Mouse (Mus musculus) limb, embryonic 10.5 days (tissue): ENCODE results near the gene Eme1. TPM values are rescaled to one million over a fixed set of nuclear protein-coding genes. Genes with fewer than 3 reads are reported as not detected.
A peak's percentile ranks its signal among the peaks of the same experiment; 100 is the strongest.
"Not testable (repeated sequence)": the region's sequence is repeated elsewhere in the genome, so short reads cannot be mapped to it uniquely, and the experiment has no call there.

Source experiments
- DNase-seq: peaks from one replicate; pipeline ENCODE4 v3.0.0-alpha.2; 2017; ENCODE audit warnings: low spot score
- H3K27ac ChIP-seq: fragments of 300-500 bp; sonication (generic); 2 replicates; pipeline ENCODE4 v1.5.1; 2016; ENCODE audit warnings: mild to moderate bottlenecking
- H3K27me3 ChIP-seq: fragments of 300-500 bp; sonication (generic); 2 replicates; pipeline ENCODE4 v1.6.1; 2016; ENCODE audit warnings: low read depth, mild to moderate bottlenecking; ENCODE audit not compliant: poor library complexity, severe bottlenecking
- H3K36me3 ChIP-seq: fragments of 300-500 bp; sonication (generic); 2 replicates; pipeline ENCODE4 v1.6.1; 2016; ENCODE audit warnings: mild to moderate bottlenecking, moderate library complexity
- H3K4me1 ChIP-seq: fragments of 300-500 bp; sonication (generic); 2 replicates; pipeline ENCODE4 v1.6.1; 2016
- H3K4me3 ChIP-seq: fragments of 300-500 bp; sonication (generic); 2 replicates; pipeline ENCODE4 v1.5.1; 2016; ENCODE audit warnings: mild to moderate bottlenecking, moderate library complexity
- H3K9me3 ChIP-seq: fragments of 300-500 bp; sonication (generic); replicated peaks from 2 replicates; pipeline ENCODE4 v1.6.1; 2016; ENCODE audit warnings: mild to moderate bottlenecking
- WGBS: fragments of 180-500 bp; shearing (Covaris S2); methylation state at CpG from one replicate; pipeline ENCODE4 v1.1.7; 2016; 5-methylcytosine and 5-hydroxymethylcytosine counted together
- polyA plus RNA-seq: library from polyadenylated mRNA; unstranded; fragments of >200 nt; fragmentation: Nextera tagmentation; extraction: Ambion mirVana; gene quantifications from 2 replicates; pipeline ENCODE4 v1.2.1, GENCODE M21; 2016

Gene Eme1
- 60.1 and 62.2 TPM in 2 replicates for polyA plus RNA-seq

DNA sequence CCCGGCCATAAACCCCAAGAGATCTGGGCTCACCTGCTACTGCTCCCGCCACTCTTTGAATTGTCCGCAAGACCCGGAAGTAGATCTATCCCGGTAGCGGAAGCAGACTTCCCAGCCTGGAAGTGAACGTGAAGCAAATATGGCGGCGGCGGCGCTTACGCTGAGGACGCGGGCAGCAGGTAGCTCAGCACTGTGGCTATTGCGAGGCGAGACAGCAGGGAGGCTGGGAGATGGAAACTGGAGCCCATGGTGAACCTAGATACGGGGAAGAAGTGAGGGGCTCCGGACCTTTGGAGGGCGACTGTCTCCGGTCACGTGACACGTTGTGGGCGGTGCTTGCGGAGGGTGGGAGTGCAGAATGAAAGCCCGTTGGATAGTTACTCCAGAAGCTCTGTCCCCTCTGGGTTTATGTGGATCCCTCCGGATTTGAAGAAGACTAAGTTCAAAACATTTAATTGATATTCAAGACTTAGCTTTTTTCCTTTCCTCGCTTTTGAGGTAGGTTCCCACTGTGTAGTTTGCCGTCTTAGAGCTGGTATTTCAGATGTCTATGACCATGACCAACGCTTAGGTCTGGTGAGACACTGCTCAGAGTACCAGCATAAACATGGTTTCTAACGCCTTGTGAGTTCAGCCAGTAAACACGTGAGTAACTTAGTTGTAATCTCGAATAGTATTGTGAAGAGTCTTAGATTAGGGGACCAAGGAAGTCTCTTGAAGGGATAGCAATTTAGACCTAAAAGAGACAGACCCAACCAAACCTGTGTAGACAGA lies at the start of gene Eme1, which contains the start of gene Mrpl27:
Gene Eme1 (minus strand): TSS at position 302 of the 774 bp plus-strand sequence.
Gene Mrpl27 (plus strand): TSS at position 105 of the 774 bp plus-strand sequence.
- Histone ChIP-seq H3K36me3 (peaks cover 62% of the 10 kb centered on the region), H3K27ac (peak within 1 kb of the TSS; percentile 93), H3K4me1 (peaks cover 14% of the 10 kb centered on the region), H3K4me3 (peak within 1 kb of the TSS; percentile 71), H3K27me3 (no peaks in the 10 kb centered on the region), H3K9me3 (no peaks in the 10 kb centered on the region)
- peak; percentile 86 for DNase-seq
- WGBS = 2% methylated on average over 32 of the region's 32 CpGs

DNA sequence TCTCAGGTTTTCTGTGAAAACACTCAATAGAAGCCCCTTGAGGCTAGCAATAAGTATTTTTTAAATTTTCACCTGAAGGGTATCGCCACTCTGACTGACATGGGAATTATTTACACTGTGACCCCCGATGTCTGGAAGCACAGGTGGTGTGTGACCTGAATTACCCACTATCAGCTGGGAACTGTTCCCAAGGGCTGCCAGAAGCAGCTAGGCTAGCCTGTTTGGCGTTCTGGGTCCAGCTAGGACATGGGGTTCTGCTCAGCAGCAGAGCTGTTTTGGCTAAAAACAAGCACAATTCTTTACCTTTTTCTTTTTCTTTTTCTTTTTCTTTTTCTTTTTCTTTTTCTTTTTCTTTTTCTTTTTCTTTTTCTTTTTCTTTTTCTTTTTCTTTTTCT lies 48.4 kb upstream of the Eme1 start:
- WGBS = 70% methylated on average over 3 of the region's 3 CpGs
- Histone ChIP-seq H3K27me3 (peaks cover 4% of the 10 kb centered on the region; the same call in 1 of the 2 replicates), H3K27ac (no peak overlapping the region), H3K4me1 (peaks cover 22% of the 10 kb centered on the region), H3K9me3 (no peaks in the 10 kb centered on the region), H3K4me3 (no peak overlapping the region), H3K36me3 (no peaks in the 10 kb centered on the region)
- DNase-seq = no peak

DNA sequence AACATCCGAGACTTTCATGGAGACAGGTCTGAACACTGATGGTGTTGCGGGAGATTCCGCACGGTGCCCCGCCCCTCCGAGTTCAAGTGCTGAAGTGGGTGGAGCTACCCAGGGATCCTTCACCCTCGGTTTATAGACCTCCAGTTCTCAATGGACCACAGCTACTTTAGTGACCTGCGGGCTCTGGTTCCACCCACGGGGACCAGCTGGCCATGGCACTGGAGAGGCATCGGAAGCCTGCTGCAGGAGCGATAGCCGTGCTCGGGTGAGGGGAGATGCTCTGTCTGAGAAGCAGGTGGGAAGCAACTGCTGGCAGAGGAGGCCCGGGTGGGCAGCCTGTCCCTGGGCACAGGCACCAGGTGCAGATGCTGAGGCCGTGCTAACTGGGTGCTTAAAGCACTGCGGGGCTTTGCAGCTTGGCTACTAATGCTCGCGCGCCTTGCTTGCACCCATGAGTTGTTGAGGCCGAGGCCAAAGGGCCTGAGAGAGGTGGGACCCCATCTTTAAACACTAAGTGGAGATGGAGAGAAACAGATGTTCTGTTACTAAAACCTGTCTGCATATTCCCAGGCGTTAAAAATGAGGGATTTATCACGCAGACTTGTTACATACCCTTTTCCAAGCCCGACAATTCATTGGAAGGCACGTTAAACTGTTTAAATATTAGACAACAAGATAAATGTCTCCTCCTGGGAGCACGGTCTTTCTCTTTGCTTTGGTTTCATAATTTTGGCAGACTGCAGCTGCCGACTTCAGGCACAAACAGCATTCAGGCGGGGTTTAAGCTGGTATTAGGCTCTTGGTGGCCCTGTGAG lies 47.8 kb upstream of the Eme1 start:
- peaks cover 22% of the 10 kb centered on the region for H3K4me1 ChIP-seq
- no peaks in the 10 kb centered on the region for H3K9me3 ChIP-seq
- H3K27ac ChIP-seq = no peak overlapping the region
- DNase-seq = no peak
- H3K4me3 ChIP-seq = peak overlapping the region; percentile 24; the same call in 1 of the 2 replicates
- 63% methylated on average over 27 of the region's 27 CpGs for WGBS
- no peaks in the 10 kb centered on the region for H3K36me3 ChIP-seq
- H3K27me3 ChIP-seq = peaks cover 4% of the 10 kb centered on the region; the same call in 1 of the 2 replicates

DNA sequence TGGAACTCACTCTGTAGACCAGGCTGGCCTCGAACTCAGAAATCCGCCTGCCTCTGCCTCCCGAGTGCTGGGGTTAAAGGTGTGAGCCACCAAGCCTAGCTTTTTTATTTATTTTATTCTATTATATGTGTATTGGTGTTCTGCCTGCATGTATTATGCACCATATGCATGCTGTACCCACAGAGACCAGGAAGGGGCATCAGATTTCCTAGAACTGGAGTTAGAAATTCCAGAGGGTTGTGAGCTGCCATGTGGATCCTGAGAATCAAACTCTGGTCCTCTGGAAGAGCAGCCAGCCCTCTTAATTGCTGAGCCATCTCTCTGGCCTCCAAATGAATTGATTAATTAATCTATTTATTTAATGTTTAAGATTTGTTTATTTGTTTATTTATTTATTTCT lies 45.6 kb upstream of the Eme1 start:
- no peak overlapping the region for H3K4me3 ChIP-seq
- H3K4me1 ChIP-seq = peaks cover 22% of the 10 kb centered on the region
- no peaks in the 10 kb centered on the region for H3K36me3 ChIP-seq
- no peak for DNase-seq
- 94% methylated on average over 3 of the region's 3 CpGs for WGBS
- H3K27me3 ChIP-seq = peaks cover 4% of the 10 kb centered on the region; the same call in 1 of the 2 replicates
- H3K9me3 ChIP-seq = no peaks in the 10 kb centered on the region
- no peak overlapping the region for H3K27ac ChIP-seq

DNA sequence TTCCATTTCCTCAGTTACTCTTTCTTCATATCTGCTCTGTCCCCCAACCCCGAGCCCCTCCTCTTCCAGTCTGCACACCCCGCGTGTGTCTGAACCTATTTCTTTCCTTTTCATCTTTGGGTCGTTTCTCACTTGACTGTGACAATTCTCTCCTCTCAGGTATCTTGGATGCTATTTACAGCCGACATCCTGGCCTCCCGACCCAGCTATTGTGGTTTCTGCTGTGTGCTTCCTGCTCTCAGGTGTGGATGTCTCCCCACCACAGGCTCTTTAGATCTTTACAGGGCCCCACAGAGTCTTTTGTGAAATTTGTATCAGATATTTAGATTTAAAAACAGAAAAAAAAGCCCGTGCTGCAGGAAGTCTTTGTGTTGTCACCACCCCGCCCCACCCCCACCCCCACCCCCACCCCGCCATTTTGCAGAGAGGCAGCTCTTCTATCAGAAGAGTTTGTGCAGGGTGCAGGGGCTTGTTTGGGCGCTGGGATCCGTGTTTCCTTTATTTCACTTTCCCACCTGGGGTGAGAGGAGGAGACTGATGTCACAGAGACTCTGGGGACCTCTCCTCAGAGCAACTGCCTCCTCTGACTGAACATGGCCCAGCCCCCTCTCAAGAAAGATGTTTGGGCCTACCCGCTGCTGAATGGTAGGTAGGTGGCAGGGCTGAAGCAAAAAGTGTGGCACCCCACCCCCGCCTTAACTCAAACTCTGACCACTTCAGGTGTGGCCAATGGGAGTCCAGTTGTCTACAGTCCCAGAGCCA lies 44.1 kb upstream of the Eme1 start:
- H3K4me3 ChIP-seq = no peak overlapping the region
- no peaks in the 10 kb centered on the region for H3K36me3 ChIP-seq
- no peaks in the 10 kb centered on the region for H3K9me3 ChIP-seq
- H3K27me3 ChIP-seq = peaks cover 4% of the 10 kb centered on the region; the same call in 1 of the 2 replicates
- DNase-seq = no peak
- 52% methylated on average over 13 of the region's 13 CpGs for WGBS
- H3K4me1 ChIP-seq = peaks cover 22% of the 10 kb centered on the region
- no peak overlapping the region for H3K27ac ChIP-seq

GRCm38 (mm10) chr11:94697140-94697539 lies 43.4 kb upstream of the Eme1 start:
- H3K4me3 ChIP-seq = no peak overlapping the region
- H3K4me1 ChIP-seq = peaks cover 22% of the 10 kb centered on the region
- peaks cover 4% of the 10 kb centered on the region; the same call in 1 of the 2 replicates for H3K27me3 ChIP-seq
- 92% methylated on average over 2 of the region's 2 CpGs for WGBS
- no peaks in the 10 kb centered on the region for H3K9me3 ChIP-seq
- H3K36me3 ChIP-seq = no peaks in the 10 kb centered on the region
- no peak overlapping the region for H3K27ac ChIP-seq
- DNase-seq = no peak

DNA sequence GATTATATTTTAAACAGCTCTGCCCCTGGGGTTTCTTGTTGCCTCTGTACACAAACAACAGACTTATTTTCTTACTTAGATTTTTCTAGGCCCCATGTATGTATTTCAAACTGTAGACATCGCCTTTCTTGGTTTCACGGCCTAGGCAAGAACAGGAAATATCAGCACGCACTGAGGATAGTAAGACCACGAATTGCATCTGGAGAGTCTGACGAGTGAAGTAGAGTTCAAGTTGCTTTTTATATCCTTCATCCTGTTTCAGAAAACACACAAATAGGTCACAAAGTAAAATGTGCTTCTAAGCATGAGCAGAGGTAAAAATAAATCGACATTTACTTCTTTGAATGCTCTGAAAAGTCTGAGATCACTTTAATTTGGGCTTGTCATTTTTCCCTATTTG lies 41.7 kb upstream of the Eme1 start:
- Histone ChIP-seq H3K27me3 (no peaks in the 10 kb centered on the region), H3K27ac (no peak overlapping the region), H3K4me1 (peaks cover 9% of the 10 kb centered on the region; the same call in 1 of the 2 replicates), H3K9me3 (no peaks in the 10 kb centered on the region), H3K4me3 (no peak overlapping the region), H3K36me3 (no peaks in the 10 kb centered on the region)
- no peak for DNase-seq
- 88% methylated on average over 6 of the region's 6 CpGs for WGBS

DNA sequence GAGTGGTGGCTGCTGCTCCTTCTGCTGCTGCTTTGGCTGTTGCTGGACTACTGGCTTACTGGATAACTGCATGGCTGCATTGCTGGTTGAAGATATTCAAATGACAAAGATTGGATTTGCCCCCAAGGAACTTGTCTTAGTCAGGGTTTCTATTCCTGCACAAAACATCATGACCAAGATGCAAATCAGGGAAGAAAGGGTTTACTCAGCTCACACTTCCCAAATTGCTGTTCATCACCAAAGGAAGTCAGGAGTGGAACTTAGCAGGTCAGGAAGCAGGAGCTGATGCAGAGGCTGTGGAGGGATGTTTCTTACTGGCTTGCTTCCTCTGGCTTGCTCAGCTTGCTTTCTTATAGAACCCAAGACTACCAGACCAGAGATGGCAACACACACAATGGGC lies 38.7 kb upstream of the Eme1 start:
- H3K27me3 ChIP-seq, H3K27ac ChIP-seq, H3K36me3 ChIP-seq, H3K4me3 ChIP-seq, DNase-seq, H3K4me1 ChIP-seq, H3K9me3 ChIP-seq: not testable (repeated sequence)

DNA sequence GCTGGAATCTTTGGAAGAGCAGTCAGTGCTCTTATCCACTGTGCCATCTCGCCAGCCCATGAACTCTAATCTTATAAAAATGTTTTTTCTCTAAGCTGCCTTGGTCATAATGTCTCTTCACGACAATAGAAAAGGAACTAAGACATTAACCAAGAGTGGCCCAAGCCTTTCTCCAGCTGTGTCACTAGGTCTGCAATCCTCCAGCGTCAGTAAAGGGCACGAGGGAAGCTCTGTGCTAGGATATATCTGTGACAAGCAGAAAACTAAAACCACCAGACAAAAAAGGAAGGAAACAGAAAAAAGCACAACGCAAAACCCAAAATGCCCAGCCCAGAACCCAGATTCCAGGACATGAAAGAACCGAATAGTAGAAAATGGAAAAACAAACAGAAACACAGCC lies 33.4 kb upstream of the Eme1 start:
- WGBS = 87% methylated on average over 6 of the region's 6 CpGs
- Histone ChIP-seq H3K4me3 (no peak overlapping the region), H3K27me3 (no peaks in the 10 kb centered on the region), H3K4me1 (no peaks in the 10 kb centered on the region), H3K27ac (no peak overlapping the region), H3K9me3 (no peaks in the 10 kb centered on the region), H3K36me3 (no peaks in the 10 kb centered on the region)
- no peak for DNase-seq

DNA sequence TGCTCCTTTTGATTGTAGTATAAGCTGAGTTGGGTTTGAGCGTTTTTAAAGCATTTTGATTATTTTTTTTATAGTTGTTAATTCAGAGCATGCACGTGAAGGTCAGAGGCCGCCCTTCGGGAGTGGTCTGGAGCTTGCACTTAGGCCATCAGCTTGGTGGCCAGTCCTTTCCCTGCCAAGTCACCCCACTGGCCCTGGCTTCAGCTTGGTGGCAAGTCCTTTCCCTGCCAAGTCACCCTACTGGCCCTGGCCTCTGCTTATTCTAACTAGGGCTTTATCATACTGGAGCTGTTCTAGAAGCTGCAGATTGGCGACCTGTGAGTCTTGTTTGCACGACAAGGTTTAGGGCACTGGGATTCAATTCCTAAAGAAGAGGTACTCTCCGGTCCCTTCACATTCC lies 28.7 kb upstream of the Eme1 start:
- H3K27ac ChIP-seq = no peak overlapping the region
- H3K27me3 ChIP-seq = no peaks in the 10 kb centered on the region
- H3K9me3 ChIP-seq = no peaks in the 10 kb centered on the region
- peaks cover 8% of the 10 kb centered on the region for H3K4me1 ChIP-seq
- no peaks in the 10 kb centered on the region for H3K36me3 ChIP-seq
- WGBS = 84% methylated on average over 7 of the region's 7 CpGs
- H3K4me3 ChIP-seq = no peak overlapping the region
- no peak for DNase-seq

GRCm38 (mm10) chr11:94681640-94682039 lies 27.9 kb upstream of the Eme1 start:
- Histone ChIP-seq H3K4me1 (peaks cover 13% of the 10 kb centered on the region), H3K27ac (no peak overlapping the region), H3K27me3 (no peaks in the 10 kb centered on the region), H3K4me3 (no peak overlapping the region), H3K36me3 (no peaks in the 10 kb centered on the region), H3K9me3 (no peaks in the 10 kb centered on the region)
- 89% methylated on average over 4 of the region's 4 CpGs for WGBS
- DNase-seq = no peak

DNA sequence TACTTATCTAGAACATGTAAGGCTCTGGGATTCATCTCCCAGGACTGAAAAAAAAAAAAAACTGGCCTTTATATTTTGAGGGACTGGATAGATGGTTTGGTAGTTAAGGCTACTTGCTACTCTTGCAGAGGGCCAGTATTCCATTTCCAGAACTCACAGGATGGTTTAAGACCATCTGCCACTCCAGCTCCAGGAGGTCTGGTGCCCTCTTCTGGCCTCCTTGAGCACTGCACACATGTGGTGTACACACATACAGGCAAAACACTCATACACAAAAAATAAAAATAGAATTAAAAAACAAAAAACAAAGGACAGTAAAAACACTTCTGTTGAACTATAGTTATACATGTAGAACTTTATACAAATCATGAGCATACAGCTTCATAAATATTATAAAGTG lies 26.9 kb upstream of the Eme1 start:
- Histone ChIP-seq H3K36me3 (no peaks in the 10 kb centered on the region), H3K9me3 (no peaks in the 10 kb centered on the region), H3K4me3 (no peak overlapping the region), H3K27me3 (no peaks in the 10 kb centered on the region), H3K27ac (no peak overlapping the region), H3K4me1 (peaks cover 22% of the 10 kb centered on the region)
- DNase-seq = no peak
